Mouse (Mus musculus): Measurements from ENCODE around the gene Sucla2. TPM values are rescaled to one million over a fixed set of nuclear protein-coding genes. Genes with fewer than 3 reads are reported as not detected.
"Not testable (repeated sequence)": the region's sequence is repeated elsewhere in the genome, so short reads cannot be mapped to it uniquely, and the experiment has no call there.

The Sucla2 gene
- total RNA-seq, 1 experiment from 2014 or later = 141 TPM

GRCm38 (mm10) chr14:73569831-73570230, 44.7 kb downstream of the Sucla2 start:
- ATAC-seq (replicated peaks in 1 of 2; ENCODE audit: insufficient read depth in 1 of 2, low FRiP score in 2 of 2, low TSS enrichment in 1 of 2, low read depth in 1 of 2, poor library complexity in 2 of 2, severe bottlenecking in 2 of 2) = not testable (repeated sequence)

GRCm38 (mm10) chr14:73571143-73571542, 46.0 kb downstream of the Sucla2 start:
- no peak for ATAC-seq (replicated peaks in 1 of 2; ENCODE audit: insufficient read depth in 1 of 2, low FRiP score in 2 of 2, low TSS enrichment in 1 of 2, low read depth in 1 of 2, poor library complexity in 2 of 2, severe bottlenecking in 2 of 2)

- ATAC-seq (replicated peaks in 1 of 2; ENCODE audit: insufficient read depth in 1 of 2, low FRiP score in 2 of 2, low TSS enrichment in 1 of 2, low read depth in 1 of 2, poor library complexity in 2 of 2, severe bottlenecking in 2 of 2) = no peak
Measured at GRCm38 (mm10) chr14:73574053-73574452, 48.9 kb downstream of the Sucla2 start.

- ATAC-seq (replicated peaks in 1 of 2; ENCODE audit: insufficient read depth in 1 of 2, low FRiP score in 2 of 2, low TSS enrichment in 1 of 2, low read depth in 1 of 2, poor library complexity in 2 of 2, severe bottlenecking in 2 of 2) = no peak
Measured at GRCm38 (mm10) chr14:73576336-73576735, 51.2 kb downstream of the Sucla2 start.

GRCm38 (mm10) chr14:73588080-73588479, 63.0 kb downstream of the Sucla2 start:
- no peak for ATAC-seq (replicated peaks in 1 of 2; ENCODE audit: insufficient read depth in 1 of 2, low FRiP score in 2 of 2, low TSS enrichment in 1 of 2, low read depth in 1 of 2, poor library complexity in 2 of 2, severe bottlenecking in 2 of 2)

GRCm38 (mm10) chr14:73592166-73592565, 67.0 kb downstream of the Sucla2 start:
- ATAC-seq (replicated peaks in 1 of 2; ENCODE audit: insufficient read depth in 1 of 2, low FRiP score in 2 of 2, low TSS enrichment in 1 of 2, low read depth in 1 of 2, poor library complexity in 2 of 2, severe bottlenecking in 2 of 2) = no peak

GRCm38 (mm10) chr14:73599720-73600119, 74.6 kb downstream of the Sucla2 start:
- ATAC-seq (replicated peaks in 1 of 2; ENCODE audit: insufficient read depth in 1 of 2, low FRiP score in 2 of 2, low TSS enrichment in 1 of 2, low read depth in 1 of 2, poor library complexity in 2 of 2, severe bottlenecking in 2 of 2) = no peak; a peak in 1 of 4 replicates

- ATAC-seq (replicated peaks in 1 of 2; ENCODE audit: insufficient read depth in 1 of 2, low FRiP score in 2 of 2, low TSS enrichment in 1 of 2, low read depth in 1 of 2, poor library complexity in 2 of 2, severe bottlenecking in 2 of 2) = no peak
Measured at GRCm38 (mm10) chr14:73607732-73608131, 82.6 kb downstream of the Sucla2 start.

GRCm38 (mm10) chr14:73608668-73609481, 83.8 kb downstream of the Sucla2 start:
- peak; percentile 69 to 77; a peak in 3 of 4 replicates for ATAC-seq (replicated peaks in 1 of 2; ENCODE audit: insufficient read depth in 1 of 2, low FRiP score in 2 of 2, low TSS enrichment in 1 of 2, low read depth in 1 of 2, poor library complexity in 2 of 2, severe bottlenecking in 2 of 2)

GRCm38 (mm10) chr14:73614961-73615360, 89.8 kb downstream of the Sucla2 start:
- ATAC-seq (replicated peaks in 1 of 2; ENCODE audit: insufficient read depth in 1 of 2, low FRiP score in 2 of 2, low TSS enrichment in 1 of 2, low read depth in 1 of 2, poor library complexity in 2 of 2, severe bottlenecking in 2 of 2) = not testable (repeated sequence)

GRCm38 (mm10) chr14:73620880-73621279, 95.8 kb downstream of the Sucla2 start:
- no peak for ATAC-seq (replicated peaks in 1 of 2; ENCODE audit: insufficient read depth in 1 of 2, low FRiP score in 2 of 2, low TSS enrichment in 1 of 2, low read depth in 1 of 2, poor library complexity in 2 of 2, severe bottlenecking in 2 of 2)

GRCm38 (mm10) chr14:73622988-73623387, 97.9 kb downstream of the Sucla2 start:
- ATAC-seq (replicated peaks in 1 of 2; ENCODE audit: insufficient read depth in 1 of 2, low FRiP score in 2 of 2, low TSS enrichment in 1 of 2, low read depth in 1 of 2, poor library complexity in 2 of 2, severe bottlenecking in 2 of 2) = no peak

- no peak for ATAC-seq (replicated peaks in 1 of 2; ENCODE audit: insufficient read depth in 1 of 2, low FRiP score in 2 of 2, low TSS enrichment in 1 of 2, low read depth in 1 of 2, poor library complexity in 2 of 2, severe bottlenecking in 2 of 2)
Measured at GRCm38 (mm10) chr14:73625469-73625868, 100.3 kb downstream of the Sucla2 start.

- no peak for ATAC-seq (replicated peaks in 1 of 2; ENCODE audit: insufficient read depth in 1 of 2, low FRiP score in 2 of 2, low TSS enrichment in 1 of 2, low read depth in 1 of 2, poor library complexity in 2 of 2, severe bottlenecking in 2 of 2)
Measured at GRCm38 (mm10) chr14:73631511-73631910, 106.4 kb downstream of the Sucla2 start.

GRCm38 (mm10) chr14:73632648-73633263, 107.6 kb downstream of the Sucla2 start:
- ATAC-seq (replicated peaks in 1 of 2; ENCODE audit: insufficient read depth in 1 of 2, low FRiP score in 2 of 2, low TSS enrichment in 1 of 2, low read depth in 1 of 2, poor library complexity in 2 of 2, severe bottlenecking in 2 of 2) = peak; percentile 81 to 87

GRCm38 (mm10) chr14:73634356-73634755, 109.2 kb downstream of the Sucla2 start:
- ATAC-seq (replicated peaks in 1 of 2; ENCODE audit: insufficient read depth in 1 of 2, low FRiP score in 2 of 2, low TSS enrichment in 1 of 2, low read depth in 1 of 2, poor library complexity in 2 of 2, severe bottlenecking in 2 of 2) = no peak

GRCm38 (mm10) chr14:73637460-73637859, 112.3 kb downstream of the Sucla2 start:
- peak; percentile 50 to 66; a peak in 2 of 4 replicates for ATAC-seq (replicated peaks in 1 of 2; ENCODE audit: insufficient read depth in 1 of 2, low FRiP score in 2 of 2, low TSS enrichment in 1 of 2, low read depth in 1 of 2, poor library complexity in 2 of 2, severe bottlenecking in 2 of 2)
